ENCODE assay signal across 8 mouse cellular contexts in the genomic region with DNA sequence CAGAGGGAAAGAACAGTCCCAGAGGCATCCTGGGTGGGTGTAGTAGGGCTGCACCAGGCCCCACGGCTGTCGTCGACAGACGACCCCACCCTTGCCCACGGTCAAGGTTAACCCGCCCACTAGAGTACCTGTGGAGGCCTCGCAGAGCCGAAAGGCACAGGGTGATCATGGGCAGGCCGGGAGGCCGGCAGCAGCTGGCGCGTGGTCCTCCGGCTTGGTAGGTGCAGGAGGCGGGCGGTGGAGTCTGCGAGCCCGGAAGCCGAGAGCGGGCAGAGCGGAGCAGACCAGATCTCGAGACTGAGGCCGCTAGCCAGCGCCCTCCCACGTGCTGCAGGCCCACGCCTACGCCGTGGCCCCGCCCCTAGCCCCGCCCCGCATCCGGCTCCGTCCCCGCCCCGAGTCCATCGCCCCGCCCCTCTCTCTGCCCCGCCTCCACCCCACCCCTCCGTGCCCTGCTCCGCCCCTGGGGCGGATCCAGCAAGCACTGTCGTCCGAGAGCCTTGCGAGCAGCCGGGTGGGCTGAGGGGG. TPM values are rescaled to one million over a fixed set of nuclear protein-coding genes. Genes with fewer than 3 reads are reported as not detected.
DNase-seq lines count a peak whose midpoint lies in the region; ATAC-seq and TF ChIP-seq lines count a peak whose summit lies in the region.

Gene Nln, minus strand, starts transcription at position 327 of the 528 bp plus-strand sequence.
Gene Sgtb, plus strand, starts transcription at position 454 of the 528 bp plus-strand sequence.

- H3K36me3 ChIP-seq in embryonic facial prominence, embryonic 12.5 days: 0 out of 2 replicates have a peak, but pooled peaks cover 3% of the 10 kb centered on the region
- peaks cover 11% of the 10 kb centered on the region for H3K36me3 ChIP-seq in limb, embryonic 10.5 days
- H3K36me3 ChIP-seq in midbrain, embryonic 12.5 days: no peaks in the 10 kb centered on the region
- no peaks in the 10 kb centered on the region for H3K36me3 ChIP-seq in small intestine, adult 2 months (ENCODE audit: control insufficient read depth, insufficient read depth, low read length)

- WGBS in embryonic facial prominence, embryonic 12.5 days: under 1% methylated on average over 24 of the region's 44 CpGs
- under 1% methylated on average over 44 of the region's 44 CpGs for WGBS in limb, embryonic 10.5 days
- under 1% methylated on average over 37 of the region's 44 CpGs for WGBS in midbrain, embryonic 12.5 days
- under 1% methylated on average over 34 of the region's 44 CpGs for WGBS in small intestine, adult 2 months

- peak; percentile 36; the same call in 1 of the 2 replicates for TF ChIP-seq POLR2A in small intestine, adult 2 months (IDR thresholded peaks at IDR 0.05; ENCODE audit: low read depth, low read length)

- H3K9ac ChIP-seq in embryonic facial prominence, embryonic 12.5 days: peak within 1 kb of the TSS; percentile 73
- peak within 1 kb of the TSS; percentile 81 for H3K9ac ChIP-seq in midbrain, embryonic 12.5 days (replicated peaks)

- peak; percentile 97 for ATAC-seq in embryonic facial prominence, embryonic 12.5 days (ENCODE audit: insufficient number of reproducible peaks, insufficient read depth, low FRiP score, low TSS enrichment)
- ATAC-seq in midbrain, embryonic 12.5 days (ENCODE audit: low FRiP score, low read depth): peak; percentile 97

- no peaks in the 10 kb centered on the region for H3K27me3 ChIP-seq in embryonic facial prominence, embryonic 12.5 days
- no peaks in the 10 kb centered on the region for H3K27me3 ChIP-seq in limb, embryonic 10.5 days (ENCODE audit: low read depth, poor library complexity, severe bottlenecking)
- no peaks in the 10 kb centered on the region for H3K27me3 ChIP-seq in midbrain, embryonic 12.5 days
- H3K27me3 ChIP-seq in small intestine, adult 2 months (ENCODE audit: control insufficient read depth, insufficient read depth, low read length): no peaks in the 10 kb centered on the region

- H3K4me3 ChIP-seq in embryonic facial prominence, embryonic 12.5 days: peak within 1 kb of the TSS; percentile 80
- H3K4me3 ChIP-seq in limb, embryonic 10.5 days: peak within 1 kb of the TSS; percentile 87
- H3K4me3 ChIP-seq in midbrain, embryonic 12.5 days: peak within 1 kb of the TSS; percentile 80
- peak within 1 kb of the TSS; percentile 84 for H3K4me3 ChIP-seq in small intestine, adult 2 months (ENCODE audit: low read depth, low read length)

- no peak within 1 kb of the TSS for H3K27ac ChIP-seq in embryonic facial prominence, embryonic 12.5 days
- peak within 1 kb of the TSS; percentile 91 for H3K27ac ChIP-seq in limb, embryonic 10.5 days
- peak within 1 kb of the TSS; percentile 80 for H3K27ac ChIP-seq in midbrain, embryonic 12.5 days (replicated peaks)
- peak within 1 kb of the TSS; percentile 40; the same call in 1 of the 2 replicates for H3K27ac ChIP-seq in small intestine, adult 2 months (ENCODE audit: insufficient read depth, low read depth, low read length)

- peak; percentile 85 for DNase-seq in 3T3-L1 (ENCODE audit: low read depth, low spot score)
- peak; percentile 86 to 91 for DNase-seq in adrenal gland, postnatal 36 days
- DNase-seq in heart, adult 18-20 months: peak; percentile 83 to 92
- peak; percentile 89 for DNase-seq in kidney, adult 18-20 months
- DNase-seq in limb, embryonic 10.5 days (ENCODE audit: low spot score): peak; percentile 98

- peak within 1 kb of the TSS; percentile 89 for H3K4me2 ChIP-seq in embryonic facial prominence, embryonic 12.5 days (replicated peaks)
- H3K4me2 ChIP-seq in midbrain, embryonic 12.5 days (replicated peaks): peak within 1 kb of the TSS; percentile 96

- 0 out of 2 replicates have a peak, but pooled peaks cover 10% of the 10 kb centered on the region for H3K4me1 ChIP-seq in embryonic facial prominence, embryonic 12.5 days
- peaks cover 18% of the 10 kb centered on the region for H3K4me1 ChIP-seq in limb, embryonic 10.5 days
- peaks cover 15% of the 10 kb centered on the region; the same call in 1 of the 2 replicates for H3K4me1 ChIP-seq in midbrain, embryonic 12.5 days
- H3K4me1 ChIP-seq in small intestine, adult 2 months (ENCODE audit: control insufficient read depth, insufficient read depth, insufficient read length, low read length): peaks cover 2% of the 10 kb centered on the region

- no peak for TF ChIP-seq CTCF in small intestine, adult 2 months (IDR thresholded peaks at IDR 0.05; ENCODE audit: extremely low read depth, insufficient read length, insufficient replicate concordance, low read depth, low read length)

- no peaks in the 10 kb centered on the region for H3K9me3 ChIP-seq in embryonic facial prominence, embryonic 12.5 days
- no peaks in the 10 kb centered on the region for H3K9me3 ChIP-seq in limb, embryonic 10.5 days (replicated peaks)
- 0 out of 2 replicates have a peak, but pooled peaks cover 1% of the 10 kb centered on the region for H3K9me3 ChIP-seq in midbrain, embryonic 12.5 days

RNA-seq across cellular contexts. Expression of gene Nln, which starts in this region (rescaled TPM):
- total RNA-seq in adrenal gland, postnatal 36 days (2021): 10 to 100 TPM; 20.0 to 21.0 TPM
- 16.8 and 18.6 TPM in 2 replicates for polyA plus RNA-seq in embryonic facial prominence, embryonic 12.5 days (2016; fragmentation: Nextera tagmentation; extraction: Ambion mirVana)
- total RNA-seq in heart, adult 18-20 months (2021): 10 to 100 TPM; 11.2 to 14.9 TPM
- 20.2 and 20.4 TPM in 2 replicates for polyA plus RNA-seq in limb, embryonic 10.5 days (2016; fragmentation: Nextera tagmentation; extraction: Ambion mirVana)
- polyA plus RNA-seq in midbrain, embryonic 12.5 days (2016; fragmentation: Nextera tagmentation; extraction: Ambion mirVana): 27.4 and 28.0 TPM in 2 replicates
- 2.0 and 3.1 TPM in 2 replicates for polyA plus RNA-seq in small intestine, adult 2 months (2012; rRNA removed)

RNA-seq across cellular contexts. Expression of gene Sgtb, which starts in this region (rescaled TPM):
- total RNA-seq in adrenal gland, postnatal 36 days (2021): 10 to 100 TPM in 1 of 2 experiments, 1 to 10 TPM in 1; 5.3 to 20.0 TPM
- 9.6 and 9.7 TPM in 2 replicates for polyA plus RNA-seq in embryonic facial prominence, embryonic 12.5 days (2016; fragmentation: Nextera tagmentation; extraction: Ambion mirVana)
- total RNA-seq in heart, adult 18-20 months (2021): under 1 TPM; 0.82 to 0.87 TPM
- polyA plus RNA-seq in limb, embryonic 10.5 days (2016; fragmentation: Nextera tagmentation; extraction: Ambion mirVana): 5.8 and 7.3 TPM in 2 replicates
- 26.8 and 27.1 TPM in 2 replicates for polyA plus RNA-seq in midbrain, embryonic 12.5 days (2016; fragmentation: Nextera tagmentation; extraction: Ambion mirVana)
- polyA plus RNA-seq in small intestine, adult 2 months (2012; rRNA removed): 0.47 and 0.48 TPM in 2 replicates
